17 mouse cellular contexts compared by ENCODE assay signal in genomic region chr11:81202578-81202977, GRCm38 (mm10).
"Had no signal": no experiment of that assay in that cellular context is flagged by ENCODE, and none has a peak within 500 bp of the region (broad histone marks: within the 10 kb centered on the region; RNA-seq: fewer than 3 reads in every experiment).

No protein-coding gene starts in this region.

- ATAC-seq: hindbrain, embryonic 16.5 days; inflammation-experienced regulatory T-cells, adult 6 months; intestine, embryonic 15.5 days; intestine, postnatal 0 days had no signal

- DNase-seq: gastrocnemius, adult 2 months; gastrocnemius, postnatal 10 days; gastrocnemius, postnatal 25 days; heart, adult 18-20 months; heart, postnatal 10 days; heart, postnatal 4 days; kidney, adult 18-20 months; kidney, adult 8-10 months; kidney, postnatal 10 days; kidney, postnatal 25 days; kidney, postnatal 4 days; liver; liver, embryonic 13.5 days had no signal
